Mouse (Mus musculus) retina, adult 2 months (tissue): Measurements from ENCODE around the gene Chaf1b.

Experiments
- DNase-seq: peaks from one replicate; pipeline ENCODE4 v3.0.0-alpha.2; 2012; ENCODE audit warnings: low read depth, low spot score

The Chaf1b gene

GRCm38 (mm10) chr16:93883423-93884085, at the start of gene Chaf1b:
Gene Chaf1b, plus strand, starts transcription at chr16:93883901.
- DNase-seq, result peak; percentile 91

DNA sequence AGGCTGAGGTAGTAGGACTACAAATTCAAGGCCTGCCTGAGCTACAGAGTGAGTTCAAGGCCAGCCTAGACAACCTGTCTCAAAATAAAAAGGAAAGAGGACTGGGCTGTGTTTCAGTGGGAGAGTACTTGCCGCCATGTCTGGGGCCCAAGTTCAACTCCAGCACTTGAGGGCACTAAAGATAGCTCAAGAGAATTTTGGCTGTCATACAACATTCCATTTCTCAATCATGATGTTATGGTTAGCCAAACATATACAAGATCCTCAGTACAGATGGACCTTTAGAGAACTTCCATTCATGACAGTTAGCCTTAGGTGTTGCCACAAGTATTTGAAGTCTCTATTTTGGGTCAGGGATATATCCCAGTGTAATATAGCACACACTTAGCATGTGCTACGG, 49.6 kb upstream of the Chaf1b start:
- no peak for DNase-seq

DNA sequence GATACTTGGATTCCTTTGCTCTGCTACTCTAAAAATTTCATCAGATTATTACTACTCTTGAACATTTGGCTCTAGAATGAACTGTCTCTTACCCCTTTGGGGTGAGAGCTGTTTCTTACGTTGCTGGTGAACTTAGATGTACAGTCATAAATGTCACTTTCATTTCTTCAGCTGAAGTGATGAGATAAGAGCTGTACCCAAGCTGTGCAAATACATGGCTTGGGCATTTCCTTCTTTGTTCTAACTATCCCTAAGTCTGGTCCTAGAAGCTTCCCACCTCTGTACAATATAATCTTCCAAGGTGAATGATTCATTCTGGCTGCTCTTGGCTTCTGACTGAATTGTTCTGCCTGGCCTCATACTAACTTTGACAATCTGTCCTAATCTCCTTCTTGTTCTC, 44.7 kb upstream of the Chaf1b start:
- DNase-seq, result no peak

- DNase-seq, result no peak
Observed at GRCm38 (mm10) chr16:93850527-93850926, 33.2 kb upstream of the Chaf1b start.

- DNase-seq, result no peak
Observed at GRCm38 (mm10) chr16:93859967-93860366, 23.7 kb upstream of the Chaf1b start.

DNA sequence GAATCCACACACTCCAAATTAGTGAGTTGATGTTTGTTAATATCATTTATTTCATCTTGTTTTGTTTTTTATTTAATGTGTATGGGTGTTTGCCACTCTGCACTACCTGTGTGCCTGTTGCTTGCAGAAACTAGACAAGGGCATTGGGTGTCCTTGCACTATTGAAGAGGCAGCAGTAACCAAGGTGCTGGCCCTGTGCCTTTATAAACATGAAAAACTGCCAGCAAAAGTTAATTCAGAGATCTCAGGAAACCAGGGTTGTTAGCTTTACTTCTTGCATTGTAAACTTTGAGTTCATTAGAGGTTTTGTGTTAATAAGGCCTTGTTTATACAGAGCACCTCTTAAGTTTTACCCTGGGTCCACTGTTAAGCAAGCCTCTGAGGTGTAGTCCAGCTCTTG, 23.0 kb upstream of the Chaf1b start:
- no peak for DNase-seq

GRCm38 (mm10) chr16:93874841-93875240, 8.9 kb upstream of the Chaf1b start:
- no peak for DNase-seq

DNA sequence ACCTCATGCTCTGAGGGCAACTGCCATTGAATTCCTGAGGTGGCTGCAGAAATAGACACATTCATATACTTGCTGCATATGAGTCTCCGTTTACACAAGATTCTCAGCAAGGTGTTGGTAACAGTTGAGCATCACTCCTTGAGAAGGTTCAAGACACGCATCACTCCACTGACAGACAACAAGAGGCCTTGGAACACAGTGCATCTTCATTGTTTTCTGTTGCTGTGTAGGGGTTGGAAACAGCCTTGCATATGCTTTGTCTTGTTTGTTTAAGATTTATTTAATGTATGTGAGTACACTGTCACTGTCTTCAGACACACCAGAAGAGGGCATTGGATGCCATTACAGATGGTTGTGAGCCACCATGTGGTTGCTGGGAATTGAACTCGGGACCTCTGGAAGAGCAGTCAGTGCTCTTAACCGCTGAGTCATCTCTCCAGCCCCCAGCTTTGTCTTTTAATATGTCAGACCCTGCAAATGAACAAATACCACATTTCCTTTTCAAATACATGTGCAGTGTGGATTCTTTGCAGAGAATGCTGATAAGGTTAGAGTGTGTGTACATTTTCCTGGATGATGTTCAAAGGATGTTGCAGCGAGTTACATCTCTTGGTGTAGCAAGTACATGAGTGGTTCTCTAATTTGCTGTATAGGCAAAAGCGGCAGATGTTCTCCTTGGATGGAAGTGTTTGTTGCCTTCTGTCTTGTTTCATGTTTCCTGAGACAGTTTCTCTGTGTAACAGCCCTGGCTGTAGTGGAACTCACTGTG, 5.9 kb upstream of the Chaf1b start:
- DNase-seq, result no peak

DNA sequence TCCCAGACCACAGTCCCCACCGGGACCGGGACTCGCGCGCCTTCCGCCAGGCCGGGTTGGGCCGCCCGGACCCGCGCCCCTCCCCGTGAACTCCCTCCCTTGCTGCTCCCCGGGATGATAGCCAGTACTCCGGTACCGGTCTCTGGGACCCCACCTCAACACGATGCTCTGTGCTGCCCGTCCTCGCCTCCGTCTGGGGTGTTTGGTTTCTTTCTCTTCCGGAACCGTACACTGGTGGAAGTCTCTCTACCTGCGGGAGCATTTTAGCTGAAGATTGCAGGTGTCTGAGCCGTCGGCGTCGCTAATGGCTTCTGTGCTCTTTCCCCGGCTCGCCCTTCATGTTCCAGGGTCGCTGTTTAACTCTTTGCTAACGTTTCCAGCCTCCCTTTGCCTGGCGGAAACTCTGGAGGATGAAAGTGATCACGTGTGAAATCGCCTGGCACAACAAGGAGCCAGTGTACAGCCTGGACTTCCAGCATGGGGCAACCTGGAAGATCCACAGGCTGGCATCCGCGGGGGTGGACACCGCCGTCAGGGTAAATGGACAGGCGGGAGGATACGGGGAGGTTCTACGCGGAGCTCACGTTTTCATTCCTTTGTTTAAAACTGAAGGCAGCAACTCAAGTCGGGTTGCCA, 503 bp downstream of the Chaf1b start:
- no peak for DNase-seq

- no peak for DNase-seq
Observed at GRCm38 (mm10) chr16:93884722-93885113, 1.0 kb downstream of the Chaf1b start.

GRCm38 (mm10) chr16:93888481-93888880, 4.8 kb downstream of the Chaf1b start:
- DNase-seq, result no peak

- DNase-seq, result no peak
Observed at GRCm38 (mm10) chr16:93890948-93891604, 7.4 kb downstream of the Chaf1b start.

DNA sequence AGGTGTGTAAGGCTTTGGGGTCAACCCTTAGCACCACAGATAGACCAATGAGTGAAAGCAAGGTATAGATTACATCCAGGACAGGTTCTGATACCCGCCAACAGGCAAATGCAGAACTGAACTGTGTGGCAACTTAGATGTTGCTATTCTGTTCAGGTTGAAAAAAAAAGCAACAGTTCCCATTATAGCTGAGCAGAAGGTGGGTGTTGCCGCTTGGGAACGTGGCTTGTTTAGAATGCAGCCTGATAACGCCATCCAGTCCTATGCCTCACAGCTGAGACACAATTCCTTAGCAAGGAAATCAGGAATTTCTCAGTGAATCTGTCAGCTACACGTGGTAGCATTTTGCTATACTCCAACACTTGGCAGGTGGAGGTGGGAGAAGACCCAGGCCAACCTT, 9.6 kb downstream of the Chaf1b start:
- DNase-seq, result no peak

- DNase-seq, result no peak
Observed at GRCm38 (mm10) chr16:93903027-93903426, 19.3 kb downstream of the Chaf1b start.

- peak; percentile 18 for DNase-seq
Observed at GRCm38 (mm10) chr16:93906156-93907014, 22.7 kb downstream of the Chaf1b start.

DNA sequence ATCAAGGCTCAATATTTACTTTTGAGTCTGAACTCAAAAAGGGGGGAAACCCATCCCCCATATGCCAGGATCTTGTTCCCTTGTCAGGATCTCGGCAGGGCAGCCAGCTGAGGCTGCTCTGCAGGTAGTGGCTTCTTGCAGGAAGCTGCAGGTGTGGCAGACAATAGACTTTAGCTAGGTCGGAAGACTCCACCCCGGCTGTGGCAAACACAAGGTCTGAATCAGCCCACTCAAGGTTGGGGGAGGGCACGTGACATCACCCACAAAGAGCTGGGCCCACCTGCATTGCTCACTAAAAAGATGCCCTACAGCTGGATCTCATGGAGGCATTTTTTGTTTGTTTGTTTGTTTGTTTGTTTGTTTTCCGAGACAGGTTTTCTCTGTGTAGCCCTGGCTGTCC, 24.1 kb downstream of the Chaf1b start:
- DNase-seq, result no peak

DNA sequence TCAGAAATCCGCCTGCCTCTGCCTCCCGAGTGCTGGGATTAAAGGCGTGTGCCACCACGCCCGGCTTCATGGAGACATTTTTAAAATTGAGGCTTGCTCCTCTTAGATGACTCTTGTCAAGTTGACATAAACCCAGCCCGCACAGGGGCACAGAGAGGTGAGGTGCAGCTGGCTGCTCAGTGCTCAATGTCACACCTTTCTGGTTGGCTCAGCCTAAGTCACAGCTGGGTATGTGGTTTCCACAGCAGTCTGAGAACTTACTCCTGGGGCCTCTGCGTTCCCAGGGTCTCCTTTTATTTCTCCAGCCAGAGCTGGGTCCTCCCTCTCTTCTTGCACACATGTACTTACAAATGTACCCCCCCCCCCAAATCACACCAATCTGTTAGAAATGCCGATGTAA, 24.5 kb downstream of the Chaf1b start:
- DNase-seq, result no peak

GRCm38 (mm10) chr16:93909936-93910335, 26.2 kb downstream of the Chaf1b start:
- DNase-seq, result no peak

GRCm38 (mm10) chr16:93910735-93911665, 27.3 kb downstream of the Chaf1b start:
- DNase-seq, result no peak

- no peak for DNase-seq
Observed at GRCm38 (mm10) chr16:93912158-93912557, 28.5 kb downstream of the Chaf1b start.
